Mouse (Mus musculus) T-helper 2 cell (primary cell): Measurements from ENCODE around the gene Hoxb2.

Source experiments
- in situ Hi-C: fragments of 300-600 bp; cut with MboI, MseI; formaldehyde crosslinking; loops from one replicate; pipeline ENCODE4 v1.15.1; 2025; ENCODE audit warnings: high pct_unique_total_duplicates

Hoxb2 gene

DNA sequence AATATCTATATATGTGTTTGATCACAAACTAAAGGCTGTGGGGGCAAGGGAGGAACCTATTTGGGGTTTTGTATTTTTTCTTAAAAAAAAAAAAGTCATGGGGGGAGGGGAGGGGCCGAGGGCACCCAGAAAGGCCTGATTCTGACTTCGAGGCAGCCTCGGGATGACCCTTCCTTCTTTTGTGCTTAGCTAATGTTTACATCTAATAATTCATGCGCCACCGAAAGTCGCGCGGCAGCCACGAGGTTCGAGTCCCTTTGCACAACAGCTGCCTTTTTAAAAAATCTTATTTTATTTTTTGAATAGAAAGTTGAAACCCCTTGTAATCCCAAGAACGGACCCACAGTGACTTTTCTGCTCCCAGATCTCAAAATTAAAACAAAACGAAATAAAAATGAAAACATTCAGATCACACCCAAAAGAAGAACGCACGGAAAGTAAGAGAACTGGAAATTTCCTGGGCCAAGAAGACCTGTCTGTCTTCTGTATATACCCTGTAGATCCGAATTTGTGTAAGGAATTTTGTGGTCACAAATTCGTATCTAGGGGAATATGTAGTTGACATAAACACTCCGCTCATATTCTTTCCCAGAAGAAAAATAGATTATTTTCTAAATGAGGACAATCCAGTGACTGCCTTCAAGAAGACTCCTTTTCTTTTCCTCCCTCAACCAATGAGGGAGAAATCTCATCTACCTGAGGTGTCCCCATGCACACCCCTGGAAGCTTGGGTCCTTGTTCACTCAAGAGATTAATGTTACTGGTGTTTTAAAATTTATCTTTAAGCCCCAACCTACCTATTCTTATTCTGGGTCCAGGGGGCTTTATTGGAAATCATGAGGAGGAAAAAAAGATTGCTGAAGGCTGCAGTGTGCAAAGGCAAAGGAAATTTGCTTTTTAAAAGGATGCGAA is 33.4 kb upstream of the Hoxb2 start:
- in situ Hi-C loops, result no loop called here

DNA sequence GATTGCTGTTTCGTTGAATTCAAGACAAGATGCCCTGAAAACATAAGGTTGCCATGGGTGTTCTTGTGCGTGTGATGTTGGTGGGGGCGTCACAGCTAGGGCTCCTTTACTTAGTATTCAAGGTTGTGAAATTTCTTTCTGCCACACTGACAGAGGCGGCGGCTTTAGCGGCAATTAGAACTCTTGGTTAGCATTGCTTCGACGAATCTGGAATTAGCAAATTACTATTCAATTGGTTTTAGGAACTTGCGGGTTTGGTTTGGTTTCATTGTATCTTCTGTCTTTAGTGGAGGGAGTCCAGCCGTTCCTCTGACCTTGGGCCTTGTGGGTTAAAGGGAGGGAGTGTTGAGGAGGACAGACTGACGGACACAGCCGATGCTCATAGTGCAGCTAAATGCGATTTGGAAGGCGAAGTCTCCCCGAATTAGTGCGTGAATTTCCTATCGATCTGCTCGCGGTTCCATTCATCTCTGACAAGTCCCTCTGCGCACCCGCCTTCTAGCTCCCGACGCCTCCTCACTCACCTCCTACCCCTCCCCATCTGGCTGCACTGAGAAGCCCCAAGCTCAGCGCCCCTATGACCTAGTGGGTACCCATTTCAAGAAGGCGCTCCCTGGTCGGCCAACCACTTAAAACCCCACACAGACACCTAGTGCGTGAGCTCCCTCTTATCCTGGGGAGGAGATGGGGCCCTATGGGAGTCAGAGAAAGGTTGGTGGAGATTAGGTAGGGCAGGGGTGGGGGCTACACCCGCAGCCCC is 32.5 kb upstream of the Hoxb2 start, which contains the start of gene Hoxb4:
Gene Hoxb4, plus strand, starts transcription at position 660 of the 760 bp plus-strand sequence.
- in situ Hi-C loops, result no loop called here

DNA sequence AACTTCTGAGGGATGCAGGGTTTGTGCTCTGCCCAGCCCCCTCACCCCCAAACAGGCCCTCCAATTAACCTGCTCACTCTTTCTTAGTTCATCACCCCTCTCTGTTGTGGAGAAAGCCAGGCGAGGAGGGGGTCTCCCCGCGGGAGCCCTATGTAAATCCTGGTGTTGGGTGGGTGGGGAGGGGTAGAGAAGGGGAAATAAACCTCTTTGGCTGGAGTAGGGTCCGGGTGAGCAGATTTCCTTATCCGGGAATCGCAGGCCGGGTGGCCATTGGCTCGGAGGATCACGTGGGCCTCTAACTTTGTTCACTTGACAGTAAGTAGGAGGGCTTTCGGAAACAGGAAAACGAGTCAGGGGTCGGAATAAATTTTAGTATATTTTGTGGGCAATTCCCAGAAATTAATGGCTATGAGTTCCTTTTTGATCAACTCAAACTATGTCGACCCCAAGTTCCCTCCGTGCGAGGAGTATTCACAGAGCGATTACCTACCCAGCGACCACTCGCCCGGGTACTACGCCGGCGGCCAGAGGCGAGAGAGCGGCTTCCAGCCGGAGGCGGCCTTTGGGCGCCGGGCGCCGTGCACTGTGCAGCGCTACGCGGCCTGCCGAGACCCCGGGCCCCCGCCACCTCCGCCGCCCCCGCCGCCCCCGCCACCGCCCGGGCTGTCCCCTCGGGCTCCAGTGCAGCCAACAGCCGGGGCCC is 31.8 kb upstream of the Hoxb2 start:
- in situ Hi-C loops, result no loop called here

DNA sequence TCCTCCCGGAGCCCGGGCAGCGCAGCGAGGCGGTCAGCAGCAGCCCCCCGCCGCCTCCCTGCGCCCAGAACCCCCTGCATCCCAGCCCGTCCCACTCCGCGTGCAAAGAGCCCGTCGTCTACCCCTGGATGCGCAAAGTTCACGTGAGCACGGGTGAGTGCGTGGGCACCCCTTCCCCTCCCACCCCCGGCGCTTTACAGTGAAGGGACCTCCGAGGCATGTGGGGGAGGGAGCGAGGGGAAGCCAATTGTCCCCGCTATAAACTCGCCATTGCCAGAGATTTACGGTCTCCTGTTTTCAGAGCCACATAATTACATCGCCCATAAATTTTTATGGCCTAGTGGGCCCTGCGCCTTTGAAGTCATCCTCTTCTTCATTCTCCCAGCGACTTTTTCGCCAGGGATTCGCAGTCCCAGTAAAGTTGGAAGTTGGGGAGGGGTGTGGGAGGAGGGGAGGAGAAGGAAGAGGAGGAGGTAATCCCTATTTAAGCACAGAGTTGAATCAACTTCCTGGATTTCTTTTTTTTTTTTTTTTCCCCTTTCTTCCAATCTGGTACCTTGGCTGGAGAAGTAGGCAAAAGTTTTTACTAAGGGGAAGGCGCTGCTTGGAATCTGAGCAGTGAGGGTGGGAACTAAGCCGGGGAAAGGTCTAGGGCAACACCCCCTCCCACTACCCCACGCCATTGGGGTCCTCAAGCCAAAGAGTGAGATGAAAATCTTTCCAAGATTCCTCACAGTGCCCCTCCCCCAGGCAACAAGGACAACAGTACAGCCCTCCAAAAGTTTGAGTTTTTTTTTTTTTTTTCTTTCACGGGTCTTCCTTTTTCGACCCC is 31.0 kb upstream of the Hoxb2 start:
- in situ Hi-C loops, result no loop called here

DNA sequence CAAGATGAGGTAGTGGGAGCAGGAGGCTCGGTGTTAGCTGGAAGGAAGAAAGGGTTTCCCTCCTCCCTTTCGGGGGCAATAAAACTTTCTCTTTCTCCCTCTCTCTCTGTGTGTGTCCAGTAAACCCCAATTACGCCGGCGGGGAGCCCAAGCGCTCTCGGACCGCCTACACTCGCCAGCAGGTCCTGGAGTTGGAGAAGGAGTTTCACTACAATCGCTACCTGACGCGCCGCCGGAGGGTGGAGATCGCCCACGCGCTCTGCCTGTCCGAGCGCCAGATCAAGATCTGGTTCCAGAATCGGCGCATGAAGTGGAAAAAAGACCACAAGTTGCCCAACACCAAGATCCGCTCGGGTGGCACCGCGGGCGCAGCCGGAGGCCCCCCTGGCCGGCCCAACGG is 30.4 kb upstream of the Hoxb2 start:
- in situ Hi-C loops, result no loop called here

DNA sequence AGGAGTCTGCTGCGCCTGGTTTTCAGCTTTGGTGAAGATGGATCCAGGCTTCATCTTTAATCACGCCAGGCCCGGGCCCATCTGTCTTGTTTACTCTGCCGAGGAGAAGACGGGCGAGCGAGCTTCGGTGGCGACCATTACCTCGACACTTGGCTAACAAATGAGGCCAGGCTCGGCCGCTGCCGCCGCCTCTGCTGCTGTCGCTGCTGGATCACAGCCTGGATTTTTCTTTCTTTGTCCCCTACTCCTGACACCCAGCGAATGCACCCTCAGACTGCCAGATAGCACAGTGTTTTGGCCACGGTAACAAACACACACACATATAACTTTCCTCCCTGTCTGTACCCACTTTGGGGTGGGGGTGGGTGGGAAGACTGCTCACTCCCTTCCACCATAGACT is 29.6 kb upstream of the Hoxb2 start:
- in situ Hi-C loops, result no loop called here

DNA sequence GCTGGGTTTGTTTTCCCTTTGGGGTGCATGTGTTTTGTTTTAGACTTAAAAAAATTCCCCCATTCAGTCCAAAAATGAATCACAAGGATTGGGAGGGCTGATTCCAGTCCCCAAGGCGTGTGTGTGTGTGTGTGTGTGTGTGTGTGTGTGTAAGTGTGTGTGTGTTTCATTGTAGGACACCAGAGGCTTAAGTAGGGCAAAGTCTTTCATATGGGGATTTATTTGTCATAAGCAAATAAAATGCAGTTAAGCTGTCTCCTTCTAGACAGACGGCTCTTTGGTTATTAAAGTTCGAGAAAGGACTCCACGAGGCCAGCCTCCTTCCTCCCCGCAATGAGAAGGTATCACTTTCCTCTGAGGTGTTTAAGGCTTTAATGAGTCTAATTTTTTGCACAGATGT is 28.5 kb upstream of the Hoxb2 start:
- in situ Hi-C loops, result no loop called here

DNA sequence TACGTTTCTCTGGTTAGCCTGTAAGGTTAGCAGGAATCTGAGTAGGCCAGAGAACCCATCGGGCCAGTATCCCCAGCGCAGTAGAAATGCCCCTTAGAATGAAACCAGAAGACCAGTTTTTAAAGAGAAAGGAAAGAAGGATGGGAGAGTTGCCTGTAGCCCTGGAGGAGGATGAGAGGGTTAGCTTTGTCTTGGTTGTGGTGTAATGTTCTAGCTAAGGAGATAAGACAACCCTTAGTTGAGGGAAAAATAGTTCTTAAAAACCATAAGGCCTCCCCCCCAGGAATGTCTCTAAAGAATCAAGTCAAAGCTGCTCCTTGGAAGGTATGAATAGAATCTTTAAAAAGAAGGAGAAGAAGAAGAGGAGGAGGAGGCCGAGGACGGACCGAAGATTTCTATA is 27.6 kb upstream of the Hoxb2 start:
- in situ Hi-C loops, result no loop called here

DNA sequence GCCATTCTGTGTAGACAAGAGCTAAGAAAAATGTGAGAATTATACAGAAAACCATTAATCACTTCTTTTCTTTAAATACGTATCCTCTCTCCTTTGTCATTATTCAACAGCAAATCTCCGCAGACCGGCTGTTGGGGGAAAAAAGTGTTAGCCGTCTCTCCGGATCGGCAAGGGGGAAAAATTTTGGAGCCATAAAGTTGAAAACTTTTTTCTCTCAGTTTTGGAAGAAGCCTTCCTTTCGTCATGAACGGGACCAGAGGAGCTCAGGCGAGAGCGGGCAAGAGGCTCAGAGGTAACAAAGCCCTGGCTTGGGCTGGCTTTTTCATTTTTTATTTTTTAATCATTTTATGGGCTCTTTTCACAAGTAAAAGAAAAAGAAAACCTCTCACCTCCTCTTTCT is 27.2 kb upstream of the Hoxb2 start, which contains the start of gene Hoxb3:
Gene Hoxb3, plus strand, starts transcription at position 173 of the 400 bp plus-strand sequence.
- in situ Hi-C loops, result no loop called here

DNA sequence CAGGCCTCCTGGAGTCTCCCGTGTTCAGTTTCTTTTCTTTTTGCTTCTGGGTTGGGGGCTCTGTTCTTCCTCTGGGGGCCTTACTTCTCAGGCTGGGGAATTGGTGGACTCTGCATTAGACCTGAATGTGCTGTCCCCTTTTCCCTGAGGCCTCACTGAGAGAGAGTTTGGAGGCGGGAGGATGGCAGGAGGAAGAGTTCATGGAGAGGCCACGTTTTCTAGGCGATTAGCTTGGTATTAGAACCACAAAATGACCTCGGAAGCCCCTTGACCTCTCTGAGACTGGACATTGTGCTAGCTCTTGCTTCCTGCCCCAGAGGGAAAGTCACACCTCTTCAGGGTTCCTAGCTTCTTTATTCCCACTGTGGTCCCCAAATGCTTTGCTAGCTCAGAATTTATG is 26.2 kb upstream of the Hoxb2 start:
- in situ Hi-C loops, result no loop called here

DNA sequence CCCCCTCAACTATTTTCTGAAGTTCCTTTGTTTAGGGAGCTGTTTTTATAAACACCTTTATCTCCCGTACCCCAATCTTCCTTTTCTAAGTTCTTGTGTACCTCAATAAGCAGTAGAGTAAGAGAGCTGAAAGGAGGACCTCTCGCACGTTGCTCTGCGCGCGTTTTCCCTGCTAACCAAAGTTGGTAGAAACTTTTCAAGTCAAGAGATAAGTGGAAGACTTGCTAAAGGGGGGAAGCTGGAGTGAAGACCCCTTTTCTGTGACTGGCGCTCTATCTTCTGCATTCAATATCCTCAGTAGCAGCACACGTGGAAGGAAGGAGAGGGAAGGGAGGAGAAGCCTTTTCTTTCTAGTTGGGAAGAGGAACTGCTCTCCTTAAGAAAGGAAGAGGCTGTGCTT is 25.4 kb upstream of the Hoxb2 start:
- in situ Hi-C loops, result no loop called here

DNA sequence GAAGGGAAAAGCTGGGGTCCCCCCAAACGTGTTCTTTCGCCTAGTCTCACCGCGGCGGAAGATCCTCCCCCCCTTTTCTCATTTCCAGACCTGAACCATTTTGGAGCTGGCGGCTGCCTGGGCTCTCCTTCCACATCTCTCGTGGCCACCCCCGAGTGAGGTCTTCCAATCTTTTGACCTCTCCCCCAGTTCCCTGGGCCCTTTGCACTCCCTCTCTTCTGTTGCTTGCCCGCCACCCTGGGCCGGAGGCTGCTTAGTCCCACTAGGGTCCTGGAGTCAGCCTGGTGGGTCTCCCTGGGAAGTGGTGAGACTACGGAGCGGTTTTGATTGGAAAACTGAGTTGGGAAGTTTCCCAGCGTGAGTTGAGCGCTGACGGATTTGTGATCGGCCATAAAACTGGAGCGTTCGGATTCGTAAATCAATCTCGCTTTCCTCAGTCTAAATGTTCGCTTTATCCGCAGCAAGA is 24.5 kb upstream of the Hoxb2 start:
- in situ Hi-C loops, result no loop called here

DNA sequence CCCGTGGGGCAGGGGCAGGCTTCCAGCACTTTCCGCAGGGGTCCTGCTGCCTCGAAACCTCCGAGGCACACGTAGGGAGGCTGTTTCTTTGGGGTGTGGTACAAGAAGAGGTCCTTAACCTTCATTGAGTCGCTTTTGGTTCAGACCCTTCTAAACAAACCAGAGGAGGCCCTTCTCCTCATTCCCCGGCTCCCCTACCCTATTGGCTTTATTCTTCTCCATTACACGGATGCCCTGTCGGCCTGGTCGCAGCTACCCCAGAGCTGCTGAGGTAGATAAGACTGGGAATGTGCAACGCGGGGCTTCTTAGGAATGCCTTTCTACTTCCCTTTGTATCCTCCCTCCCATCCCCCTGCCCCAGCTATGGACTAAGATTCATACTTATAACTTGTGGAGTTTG is 23.6 kb upstream of the Hoxb2 start:
- in situ Hi-C loops, result no loop called here

DNA sequence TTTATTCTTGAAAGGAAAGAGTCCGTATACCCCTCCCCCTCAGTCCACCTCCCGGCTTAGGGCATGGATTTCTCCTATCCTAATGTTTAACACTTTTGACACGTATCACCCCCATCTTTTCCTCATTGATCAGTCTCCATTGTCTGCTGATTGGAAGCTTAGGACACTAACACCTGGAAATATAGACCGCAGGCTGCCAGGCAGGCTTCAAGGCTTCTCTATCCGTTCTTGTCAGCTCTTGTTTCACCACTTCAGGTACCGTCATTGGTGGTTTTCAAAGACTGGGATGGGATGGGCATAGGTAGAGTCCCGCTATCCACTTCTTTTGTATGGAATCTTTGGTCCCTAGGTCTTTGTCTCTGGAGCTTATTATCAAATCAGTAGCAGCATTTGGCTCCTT is 23.2 kb upstream of the Hoxb2 start:
- in situ Hi-C loops, result no loop called here

DNA sequence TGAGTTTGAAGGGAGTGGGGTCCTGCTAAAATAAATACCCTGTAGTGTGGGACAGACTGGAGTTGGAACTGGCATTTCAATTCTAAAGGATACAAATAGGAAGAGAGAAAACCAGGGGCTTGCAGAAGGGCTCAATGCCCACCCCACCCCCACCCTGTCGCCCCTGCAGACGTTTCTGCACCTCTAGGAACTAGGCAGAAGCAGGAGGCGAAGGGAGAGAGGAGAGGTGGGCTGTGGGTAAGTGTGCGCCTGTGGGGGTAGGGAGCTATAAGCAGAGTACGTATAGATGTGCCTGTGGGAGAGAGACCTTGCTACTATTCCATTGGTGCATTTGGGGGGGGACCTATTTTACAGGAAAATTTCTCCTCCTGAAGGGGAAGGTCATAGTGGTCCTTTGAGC is 22.6 kb upstream of the Hoxb2 start:
- in situ Hi-C loops, result no loop called here

DNA sequence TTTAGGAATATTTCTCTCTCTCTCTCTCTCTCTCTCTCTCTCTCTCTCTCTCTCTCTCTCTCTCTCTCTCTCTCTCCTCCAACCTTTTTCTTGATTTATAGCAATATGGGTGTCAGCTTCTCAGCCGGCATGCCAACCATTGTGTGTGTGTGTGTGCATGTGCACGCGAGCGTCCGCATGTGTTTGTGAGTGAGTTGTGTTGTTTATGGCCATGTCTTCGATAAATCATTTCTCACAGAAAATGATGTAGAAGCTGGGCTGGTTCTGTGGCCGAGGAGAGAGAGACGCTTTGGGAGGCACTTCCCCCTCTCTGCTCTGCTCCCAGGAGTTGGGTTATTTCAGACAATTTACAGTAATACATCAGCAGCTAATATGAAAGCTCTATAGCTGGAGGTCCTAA is 21.7 kb upstream of the Hoxb2 start:
- in situ Hi-C loops, result no loop called here

DNA sequence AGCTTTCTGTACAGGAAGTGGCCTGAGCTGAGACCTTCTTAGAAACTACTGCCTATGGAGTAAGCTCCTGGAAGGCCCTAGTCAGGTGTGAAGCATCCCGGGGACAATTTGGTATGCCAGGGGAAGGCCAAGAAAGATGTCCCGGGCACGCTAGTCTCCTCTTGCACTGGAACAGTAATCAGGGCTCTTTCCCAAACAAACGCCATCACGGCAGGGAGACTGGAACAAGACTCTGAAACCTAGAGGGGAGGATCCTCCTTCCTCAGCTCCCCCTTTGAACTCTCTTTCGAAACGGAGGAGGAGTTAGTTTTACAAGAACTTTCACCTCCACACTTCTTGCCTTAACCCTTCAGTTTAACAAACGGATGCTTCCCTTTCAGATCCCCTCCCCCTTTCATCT is 18.2 kb upstream of the Hoxb2 start:
- in situ Hi-C loops, result no loop called here

DNA sequence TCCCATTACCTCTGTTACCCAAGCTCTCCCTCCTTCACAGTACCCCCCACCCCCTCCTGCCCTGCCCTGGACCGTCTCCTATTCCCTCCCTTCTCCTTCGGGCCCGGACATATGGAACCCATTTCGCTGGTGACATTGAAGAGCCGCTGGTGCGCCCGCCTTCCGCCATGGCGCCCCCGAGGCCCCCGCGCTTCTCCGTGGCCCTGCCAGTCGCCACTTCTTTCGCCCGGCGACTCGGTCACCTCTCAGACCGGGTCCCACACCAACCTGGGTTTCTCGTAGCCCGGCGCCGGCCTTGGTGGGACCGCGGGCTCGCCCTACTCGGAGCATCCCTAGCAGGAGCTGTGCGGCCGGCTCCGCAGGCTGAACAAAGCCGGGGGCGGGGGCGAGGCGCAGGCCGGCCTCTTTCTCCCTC is 17.7 kb upstream of the Hoxb2 start:
- in situ Hi-C loops, result no loop called here

DNA sequence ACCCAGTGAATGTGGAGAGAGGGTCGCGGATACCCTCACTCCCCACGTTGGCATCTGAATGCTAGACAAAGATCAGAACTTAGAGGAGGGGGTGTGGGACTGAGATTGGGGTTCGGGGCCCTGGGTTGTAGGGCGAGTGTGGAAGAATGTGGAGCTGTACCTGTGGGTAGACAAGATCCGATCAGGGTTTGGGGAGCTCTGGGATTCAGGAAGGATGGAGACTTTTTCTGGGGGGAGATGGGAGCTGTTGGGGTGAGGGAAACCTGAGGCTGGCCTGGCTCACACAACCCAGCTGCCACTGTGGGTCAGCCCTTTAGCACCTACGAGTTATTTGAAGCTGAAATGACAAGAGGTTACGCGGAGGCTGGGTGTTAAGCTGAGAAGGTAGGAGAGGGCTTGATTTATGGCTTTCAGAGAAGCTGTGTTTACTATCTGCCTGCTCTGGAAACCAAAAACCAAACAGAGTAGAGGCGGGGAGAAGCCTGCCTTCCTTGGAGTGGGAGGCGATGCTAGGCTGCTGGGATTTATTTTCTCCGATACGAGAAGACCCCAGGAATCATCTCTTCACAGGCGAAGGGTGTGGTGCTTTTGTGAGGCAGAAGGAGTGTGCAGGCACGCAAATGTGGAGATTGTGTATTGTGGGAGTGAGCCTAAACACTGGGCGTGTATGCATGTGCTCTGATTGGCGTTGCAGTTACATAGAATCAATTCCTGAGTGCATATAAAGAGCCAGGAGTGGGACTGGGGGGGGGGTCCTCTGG is 16.9 kb upstream of the Hoxb2 start:
- in situ Hi-C loops, result no loop called here

DNA sequence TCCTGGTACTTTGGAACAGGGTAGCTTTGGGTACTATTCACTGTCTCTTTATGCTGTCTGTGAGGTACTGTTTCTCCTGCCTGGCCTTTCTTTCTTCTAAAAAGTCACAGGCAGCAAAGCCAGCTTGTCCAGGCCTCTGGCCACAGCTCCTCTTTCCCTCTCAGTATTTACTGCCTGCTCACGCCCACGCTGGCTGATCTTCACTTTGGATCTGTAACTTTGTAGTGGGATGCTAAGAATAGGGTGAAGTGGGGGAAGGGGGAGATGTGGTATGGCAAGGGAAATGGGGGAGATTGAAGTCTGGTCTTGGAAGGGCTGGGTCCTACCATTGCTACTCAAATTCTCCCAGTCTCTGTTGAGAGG is 16.3 kb upstream of the Hoxb2 start:
- in situ Hi-C loops, result no loop called here

DNA sequence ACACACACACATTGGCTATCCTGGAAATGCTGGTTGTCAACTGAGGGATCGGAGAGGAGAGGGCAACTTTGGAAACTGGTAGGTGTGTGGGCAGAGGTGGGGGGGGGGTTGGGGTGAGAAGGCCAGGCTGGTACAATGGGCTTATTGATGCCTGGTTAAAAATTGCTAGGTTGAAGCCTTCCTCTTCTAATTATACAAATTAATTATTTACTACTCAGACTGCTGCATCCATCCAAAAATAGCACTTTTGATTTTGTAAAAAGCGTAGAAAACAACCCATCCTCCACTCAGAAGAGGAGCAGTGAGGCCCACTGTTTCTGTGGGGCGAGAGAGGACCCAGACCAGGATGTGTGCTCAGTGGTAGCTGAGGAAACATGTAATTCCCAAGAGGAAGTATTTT is 15.3 kb upstream of the Hoxb2 start:
- in situ Hi-C loops, result no loop called here
